ENCODE assay signal across 8 mouse cellular contexts in the genomic region with DNA sequence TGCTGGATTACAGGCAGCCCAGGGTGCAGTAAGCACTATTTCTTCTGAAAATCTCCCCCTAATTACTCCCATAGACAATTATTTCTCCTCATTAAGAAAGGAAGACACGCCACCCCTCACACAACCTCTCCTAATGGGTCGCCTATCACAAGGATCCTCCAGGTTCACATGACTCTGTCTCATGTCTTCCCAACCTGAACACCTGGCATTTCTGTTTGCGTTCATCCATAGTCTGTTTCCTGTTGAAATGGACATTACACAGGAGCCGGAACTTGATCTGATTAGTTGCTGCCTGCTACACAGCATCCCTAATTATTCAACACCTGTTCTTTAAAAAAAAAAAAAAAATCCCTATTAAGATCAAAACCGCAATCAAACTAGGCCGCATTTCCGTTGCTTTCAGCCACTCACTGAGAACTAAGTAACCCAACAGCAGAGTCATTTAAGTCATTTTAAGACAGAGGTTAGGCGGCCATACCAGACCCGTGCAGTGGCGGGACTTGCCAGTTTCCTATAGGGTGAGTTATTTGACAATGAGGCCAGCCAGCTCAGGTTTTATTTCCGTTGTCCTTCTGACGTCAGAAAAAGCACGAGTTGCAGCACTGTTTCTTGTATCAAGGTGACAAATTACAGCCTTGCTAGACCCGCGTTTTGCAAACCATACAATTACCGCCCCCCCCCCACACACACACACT. TPM values are rescaled to one million over a fixed set of nuclear protein-coding genes. Genes with fewer than 3 reads are reported as not detected.
A peak's percentile ranks its signal among the peaks of the same experiment; 100 is the strongest.
DNase-seq lines count a peak whose midpoint lies in the region; ATAC-seq and TF ChIP-seq lines count a peak whose summit lies in the region.

No protein-coding gene starts in this region.

- H3K36me3 ChIP-seq in kidney, embryonic 16.5 days (ENCODE audit: insufficient read depth, low read length) = peaks cover 12% of the 10 kb centered on the region
- peaks cover 26% of the 10 kb centered on the region for H3K36me3 ChIP-seq in forebrain, embryonic 14.5 days (ENCODE audit: control insufficient read depth, insufficient read depth, low read length)
- H3K36me3 ChIP-seq in limb, embryonic 12.5 days = peaks cover 35% of the 10 kb centered on the region
- no peaks in the 10 kb centered on the region for H3K36me3 ChIP-seq in midbrain, postnatal 0 days (ENCODE audit: insufficient read depth, low read length)
- H3K36me3 ChIP-seq in thymus, adult 2 months (ENCODE audit: control insufficient read depth, insufficient read depth, low read length) = peaks cover 3% of the 10 kb centered on the region

- peak overlapping the region; percentile 96 for H3K4me2 ChIP-seq in kidney, embryonic 16.5 days (replicated peaks; ENCODE audit: low read depth, low read length)
- H3K4me2 ChIP-seq in forebrain, embryonic 14.5 days (ENCODE audit: low read length) = peak overlapping the region; percentile 74
- peak overlapping the region; percentile 81 for H3K4me2 ChIP-seq in limb, embryonic 12.5 days
- H3K4me2 ChIP-seq in midbrain, postnatal 0 days (ENCODE audit: low read depth, low read length, poor library complexity, severe bottlenecking) = peak overlapping the region; percentile 88

- no peak for ATAC-seq in kidney, embryonic 16.5 days (ENCODE audit: low FRiP score, low TSS enrichment)
- ATAC-seq in forebrain, embryonic 14.5 days = no peak
- no peak for ATAC-seq in limb, embryonic 12.5 days (ENCODE audit: insufficient number of reproducible peaks, insufficient read depth, low FRiP score, low TSS enrichment, low read depth)
- peak; percentile 41; the same call in 1 of the 2 replicates for ATAC-seq in midbrain, postnatal 0 days (ENCODE audit: low FRiP score)

- H3K9me3 ChIP-seq in kidney, embryonic 16.5 days (ENCODE audit: low read length) = peaks cover 4% of the 10 kb centered on the region; the same call in 1 of the 2 replicates
- H3K9me3 ChIP-seq in forebrain, embryonic 14.5 days (replicated peaks; ENCODE audit: control insufficient read depth, low read length) = no peaks in the 10 kb centered on the region
- H3K9me3 ChIP-seq in limb, embryonic 12.5 days = 0 out of 2 replicates have a peak, but pooled peaks cover 1% of the 10 kb centered on the region
- H3K9me3 ChIP-seq in midbrain, postnatal 0 days (ENCODE audit: low read length) = no peaks in the 10 kb centered on the region

- H3K4me1 ChIP-seq in kidney, embryonic 16.5 days (ENCODE audit: insufficient read depth, low read length) = peaks cover 27% of the 10 kb centered on the region
- peaks cover 19% of the 10 kb centered on the region for H3K4me1 ChIP-seq in forebrain, embryonic 14.5 days (ENCODE audit: control insufficient read depth, insufficient read depth, low read length)
- H3K4me1 ChIP-seq in limb, embryonic 12.5 days (replicated peaks) = peaks cover 25% of the 10 kb centered on the region
- peaks cover 16% of the 10 kb centered on the region for H3K4me1 ChIP-seq in midbrain, postnatal 0 days (ENCODE audit: insufficient read depth, low read length)
- peaks cover 23% of the 10 kb centered on the region for H3K4me1 ChIP-seq in thymus, adult 2 months (replicated peaks; ENCODE audit: control insufficient read depth, insufficient read depth, low read length)

- H3K27ac ChIP-seq in kidney, embryonic 16.5 days (ENCODE audit: low read length) = peak overlapping the region; percentile 98
- H3K27ac ChIP-seq in forebrain, embryonic 14.5 days (ENCODE audit: low read depth, low read length) = peak overlapping the region; percentile 100
- peak overlapping the region; percentile 99 for H3K27ac ChIP-seq in limb, embryonic 12.5 days
- H3K27ac ChIP-seq in midbrain, postnatal 0 days (ENCODE audit: low read depth, low read length) = peak overlapping the region; percentile 100
- H3K27ac ChIP-seq in thymus, adult 2 months (ENCODE audit: control insufficient read depth, insufficient read depth, low read length) = peak overlapping the region; percentile 83

- DNase-seq in kidney, adult 11 months = no peak
- DNase-seq in brain, embryonic 14.5 days (ENCODE audit: low read depth) = peak; percentile 87
- DNase-seq in forebrain, embryonic 14.5 days (ENCODE audit: low spot score) = peak; percentile 78
- peak; percentile 74 for DNase-seq in midbrain, postnatal 0 days (ENCODE audit: low spot score)
- peak; percentile 52 for DNase-seq in thymus, adult 2 months
- DNase-seq in ovary, postnatal 36 days (ENCODE audit: low spot score) = no peak

- no peaks in the 10 kb centered on the region for H3K27me3 ChIP-seq in kidney, embryonic 16.5 days (ENCODE audit: insufficient read depth, low read length)
- no peaks in the 10 kb centered on the region for H3K27me3 ChIP-seq in forebrain, embryonic 14.5 days (replicated peaks; ENCODE audit: control insufficient read depth, insufficient read depth, low read length)
- no peaks in the 10 kb centered on the region for H3K27me3 ChIP-seq in limb, embryonic 12.5 days
- H3K27me3 ChIP-seq in midbrain, postnatal 0 days (ENCODE audit: insufficient read depth, low read length) = no peaks in the 10 kb centered on the region
- H3K27me3 ChIP-seq in thymus, adult 2 months (ENCODE audit: control insufficient read depth, insufficient read depth, low read length) = no peaks in the 10 kb centered on the region

- peak overlapping the region; percentile 71 for H3K4me3 ChIP-seq in kidney, embryonic 16.5 days (ENCODE audit: low read length)
- H3K4me3 ChIP-seq in forebrain, embryonic 14.5 days (ENCODE audit: low read depth, low read length) = peak overlapping the region; percentile 84
- H3K4me3 ChIP-seq in limb, embryonic 12.5 days (replicated peaks) = peak overlapping the region; percentile 86
- peak overlapping the region; percentile 82 for H3K4me3 ChIP-seq in midbrain, postnatal 0 days (ENCODE audit: low read depth, low read length)
- peak overlapping the region; percentile 70 for H3K4me3 ChIP-seq in thymus, adult 2 months (ENCODE audit: control insufficient read depth, insufficient read depth, low read length)

- H3K9ac ChIP-seq in kidney, embryonic 16.5 days (replicated peaks; ENCODE audit: low read length) = peak overlapping the region; percentile 92
- peak overlapping the region; percentile 100 for H3K9ac ChIP-seq in forebrain, embryonic 14.5 days (ENCODE audit: low read length)
- peak overlapping the region; percentile 98 for H3K9ac ChIP-seq in limb, embryonic 12.5 days (replicated peaks)
- peak overlapping the region; percentile 100 for H3K9ac ChIP-seq in midbrain, postnatal 0 days (replicated peaks; ENCODE audit: low read length, poor library complexity, severe bottlenecking)

- TF ChIP-seq CTCF in brain, embryonic 14.5 days (IDR thresholded peaks at IDR 0.05; ENCODE audit: borderline replicate concordance, extremely low read depth, insufficient read depth, insufficient read length) = no peak
- no peak for TF ChIP-seq CTCF in midbrain, postnatal 0 days (IDR thresholded peaks at IDR 0.05)
- TF ChIP-seq CTCF in thymus, adult 2 months (IDR thresholded peaks at IDR 0.05; ENCODE audit: borderline replicate concordance, control insufficient read depth, extremely low read depth, insufficient read depth, low read length, poor library complexity) = no peak

- 8% methylated on average over 16 of the region's 16 CpGs for WGBS in kidney, embryonic 16.5 days
- WGBS in forebrain, embryonic 14.5 days = 2% methylated on average over 16 of the region's 16 CpGs
- 4% methylated on average over 16 of the region's 16 CpGs for WGBS in limb, embryonic 12.5 days
- 5% methylated on average over 16 of the region's 16 CpGs for WGBS in midbrain, postnatal 0 days
- 5% methylated on average over 16 of the region's 16 CpGs for WGBS in thymus, adult 2 months

- TF ChIP-seq POLR2A in brain, embryonic 14.5 days (IDR thresholded peaks at IDR 0.05; ENCODE audit: borderline replicate concordance, extremely low read depth, insufficient read depth, insufficient read length, poor library complexity, severe bottlenecking) = no peak
- TF ChIP-seq POLR2A in thymus, adult 2 months (IDR thresholded peaks at IDR 0.05; ENCODE audit: control insufficient read depth, extremely low read depth, insufficient read depth, low read length, poor library complexity) = no peak

RNA-seq across cellular contexts. Expression of gene Slc38a1, which starts 2.3 kb away (rescaled TPM):
- polyA plus RNA-seq in kidney, embryonic 16.5 days (2015; fragmentation: Nextera tagmentation; extraction: Ambion mirVana) = 62.4 and 75.7 TPM in 2 replicates
- 122 and 133 TPM in 2 replicates for polyA plus RNA-seq in brain, embryonic 14.5 days (2012; rRNA removed)
- polyA plus RNA-seq in forebrain, embryonic 14.5 days (2014; fragmentation: Nextera tagmentation; extraction: Ambion mirVana) = 100 and 129 TPM in 2 replicates
- 121 and 152 TPM in 2 replicates for polyA plus RNA-seq in limb, embryonic 12.5 days (2016; fragmentation: Nextera tagmentation; extraction: Ambion mirVana)
- 75.2 and 90.4 TPM in 2 replicates for total RNA-seq in midbrain, postnatal 0 days (2014; rRNA removed)
- 76.1 and 91.2 TPM in 2 replicates for polyA plus RNA-seq in midbrain, postnatal 0 days (2015; fragmentation: Nextera tagmentation; extraction: Ambion mirVana)
- 136 and 170 TPM in 2 replicates for polyA plus RNA-seq in thymus, adult 2 months (2012; rRNA removed)

RNA-seq across cellular contexts. Expression of gene Slc38a2, which starts 59.1 kb away (rescaled TPM):
- polyA plus RNA-seq in kidney, embryonic 16.5 days (2015; fragmentation: Nextera tagmentation; extraction: Ambion mirVana) = 140 and 150 TPM in 2 replicates
- 107 and 136 TPM in 2 replicates for polyA plus RNA-seq in brain, embryonic 14.5 days (2012; rRNA removed)
- 142 and 195 TPM in 2 replicates for polyA plus RNA-seq in forebrain, embryonic 14.5 days (2014; fragmentation: Nextera tagmentation; extraction: Ambion mirVana)
- polyA plus RNA-seq in limb, embryonic 12.5 days (2016; fragmentation: Nextera tagmentation; extraction: Ambion mirVana) = 210 and 217 TPM in 2 replicates
- total RNA-seq in midbrain, postnatal 0 days (2014; rRNA removed) = 90.9 and 96.1 TPM in 2 replicates
- 71.3 and 79.4 TPM in 2 replicates for polyA plus RNA-seq in midbrain, postnatal 0 days (2015; fragmentation: Nextera tagmentation; extraction: Ambion mirVana)
- 105 and 110 TPM in 2 replicates for polyA plus RNA-seq in thymus, adult 2 months (2012; rRNA removed)

Comparison
In these comparisons a context has a peak if more than half of its experiments do, and no peak if none do; other contexts are left out.
1. DNase-seq: peak in brain, embryonic 14.5 days (single experiment), forebrain, embryonic 14.5 days (single experiment), midbrain, postnatal 0 days (single experiment) and thymus, adult 2 months (single experiment); none in kidney, adult 11 months (single experiment) and ovary, postnatal 36 days (single experiment).
2. Peak in every context shown above with its lines, with median percentiles within 50 percentile points of each other: H3K27ac ChIP-seq, H3K4me2 ChIP-seq, H3K4me3 ChIP-seq and H3K9ac ChIP-seq.